Mouse (Mus musculus) forebrain, embryonic 11.5 days (tissue): ENCODE results near the gene Gm20388. TPM values are rescaled to one million over a fixed set of nuclear protein-coding genes. Genes with fewer than 3 reads are reported as not detected.
"Not testable (repeated sequence)": the region's sequence is repeated elsewhere in the genome, so short reads cannot be mapped to it uniquely, and the experiment has no call there.

Experiments used
- ATAC-seq: fragments of 200-750 bp; cut with Nextera tagmentation; replicated peaks from 2 replicates; pipeline ENCODE4 v1.8.0; 2017; ENCODE audit warnings: moderate TSS enrichment; ENCODE audit not compliant: low FRiP score
- DNase-seq: peaks from one replicate; pipeline ENCODE4 v3.0.0-alpha.2; 2017; ENCODE audit warnings: low spot score
- H3K27ac ChIP-seq: fragments of 300-500 bp; sonication (generic); 2 replicates; pipeline ENCODE4 v1.5.1; 2014; ENCODE audit warnings: low read depth, low read length
- H3K27me3 ChIP-seq: fragments of 300-500 bp; sonication (generic); 2 replicates; pipeline ENCODE4 v1.6.1; 2014; ENCODE audit warnings: mild to moderate bottlenecking, low read length, mixed read lengths; ENCODE audit not compliant: control insufficient read depth, insufficient read depth
- H3K36me3 ChIP-seq: fragments of 300-500 bp; sonication (generic); 2 replicates; pipeline ENCODE4 v1.6.1; 2014; ENCODE audit warnings: mild to moderate bottlenecking, low read length, moderate library complexity, mixed read lengths; ENCODE audit not compliant: control insufficient read depth, insufficient read depth
- H3K4me1 ChIP-seq: fragments of 300-500 bp; sonication (generic); replicated peaks from 2 replicates; pipeline ENCODE4 v1.6.1; 2014; ENCODE audit warnings: low read length, mixed read lengths; ENCODE audit not compliant: control insufficient read depth, insufficient read depth
- H3K4me2 ChIP-seq: fragments of 300-500 bp; sonication (generic); 2 replicates; pipeline ENCODE4 v1.6.1; 2014; ENCODE audit warnings: low read depth, mild to moderate bottlenecking, low read length, moderate library complexity, mixed read lengths; ENCODE audit not compliant: severe bottlenecking
- H3K4me3 ChIP-seq: fragments of 300-500 bp; sonication (generic); 2 replicates; pipeline ENCODE4 v1.5.1; 2014; ENCODE audit warnings: low read depth, low read length
- H3K9ac ChIP-seq: fragments of 300-500 bp; sonication (generic); 2 replicates; pipeline ENCODE4 v1.6.1; 2014; ENCODE audit warnings: low read length
- H3K9me3 ChIP-seq: fragments of 300-500 bp; sonication (generic); 2 replicates; pipeline ENCODE4 v1.6.1; 2016; ENCODE audit warnings: low read length, mixed read lengths; ENCODE audit not compliant: control insufficient read depth
- whole genome bisulfite sequencing: fragments of 180-500 bp; shearing (Covaris S2); extraction: QIAGEN DNeasy Blood & Tissue Kit; methylation state at CpG from one replicate; pipeline ENCODE4 v1.1.7; 2014; 5-methylcytosine and 5-hydroxymethylcytosine counted together
- polyA plus RNA-seq: library from polyadenylated mRNA; unstranded; fragments of >200 nt; fragmentation: Nextera tagmentation; extraction: Ambion mirVana; gene quantifications from 2 replicates; pipeline ENCODE4 v1.2.1, GENCODE M21; 2014

Gm20388 gene
- polyA plus RNA-seq, 1 experiment from 2014 or later = not detected

DNA sequence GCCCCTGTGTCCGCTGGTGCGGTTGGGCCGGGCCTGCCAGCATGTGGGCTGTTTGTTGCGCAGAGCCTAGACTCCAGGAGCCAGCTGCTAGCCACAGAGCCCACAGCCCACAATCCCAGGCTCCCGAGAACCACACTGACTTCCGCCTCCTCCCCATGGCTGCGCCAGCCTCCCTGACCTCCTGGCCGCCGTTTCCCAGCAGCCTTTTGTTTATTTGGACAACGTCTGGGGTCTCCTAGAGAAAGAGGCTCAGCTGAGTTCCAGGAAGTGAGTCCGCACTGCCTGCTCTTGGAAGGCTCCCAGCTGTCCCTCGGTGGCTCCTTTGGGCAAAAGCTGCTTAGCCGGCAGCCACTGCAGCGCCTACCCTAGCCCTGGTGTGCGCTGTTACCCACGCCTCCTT is 1754.7 kb downstream of the Gm20388 start:
- Histone ChIP-seq H3K27me3 (peaks cover 2% of the 10 kb centered on the region; the same call in 1 of the 2 replicates), H3K4me3 (no peak overlapping the region), H3K27ac (peak overlapping the region; percentile 19; the same call in 1 of the 2 replicates), H3K4me1 (peaks cover 7% of the 10 kb centered on the region), H3K9me3 (no peaks in the 10 kb centered on the region), H3K4me2 (peak overlapping the region; percentile 41; the same call in 1 of the 2 replicates), H3K9ac (peak overlapping the region; percentile 39), H3K36me3 (no peaks in the 10 kb centered on the region)
- WGBS = 7% methylated on average over 16 of the region's 16 CpGs
- DNase-seq = peak; percentile 74
- ATAC-seq = peak; percentile 51; the same call in 1 of the 2 replicates

DNA sequence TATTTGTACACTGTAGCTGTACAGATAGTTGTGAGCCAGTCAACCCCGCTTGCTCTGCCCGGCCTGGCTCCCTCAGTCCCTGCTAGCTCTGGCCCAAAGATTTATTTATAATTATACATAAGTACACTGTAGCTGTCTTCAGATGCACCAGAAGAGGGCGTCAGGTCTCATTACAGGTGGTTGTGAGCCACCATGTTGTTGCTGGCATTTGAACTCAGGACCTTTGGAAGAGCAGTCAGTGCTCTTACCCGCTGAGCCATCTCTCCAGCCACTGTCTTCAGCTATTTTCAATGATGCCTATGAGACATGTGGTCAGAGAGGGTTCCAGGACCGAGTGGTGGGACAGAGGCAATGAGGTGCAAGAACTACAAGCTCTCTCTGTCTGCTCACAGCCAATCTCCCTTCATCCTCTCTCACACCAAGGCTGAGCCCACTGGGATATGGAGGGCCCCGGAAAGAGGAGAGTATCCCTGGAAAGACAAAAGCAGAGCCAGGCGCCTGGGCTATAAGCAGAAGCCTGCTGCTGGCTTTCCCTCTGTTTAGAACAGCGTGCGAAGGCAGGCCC is 1757.4 kb downstream of the Gm20388 start:
- H3K9me3 ChIP-seq, H3K4me2 ChIP-seq, ATAC-seq, DNase-seq, H3K4me1 ChIP-seq, H3K36me3 ChIP-seq, H3K27me3 ChIP-seq, H3K9ac ChIP-seq, H3K4me3 ChIP-seq, H3K27ac ChIP-seq: not testable (repeated sequence)
- WGBS = 75% methylated on average over 9 of the region's 9 CpGs

DNA sequence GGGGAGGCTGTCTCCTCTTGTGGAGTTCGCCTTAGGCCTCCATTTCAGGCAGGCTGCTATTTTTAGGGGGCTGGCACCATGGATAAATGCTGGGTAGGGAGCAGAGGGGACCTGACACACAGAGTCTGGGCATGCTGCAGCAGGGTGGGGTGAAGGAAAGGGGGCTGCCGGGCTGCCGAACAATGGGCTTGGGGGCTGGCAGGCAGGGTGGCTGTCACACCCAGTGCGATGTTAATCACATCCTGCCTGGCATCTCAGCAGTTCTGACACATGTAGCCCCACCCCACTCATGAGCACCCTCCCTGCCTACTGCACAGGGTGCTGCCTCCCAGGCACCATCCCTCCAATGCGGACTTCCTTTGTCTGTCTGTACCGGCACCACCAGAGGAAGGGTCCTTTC is 1757.9 kb downstream of the Gm20388 start:
- no peak overlapping the region for H3K27ac ChIP-seq
- H3K27me3 ChIP-seq = peaks cover 2% of the 10 kb centered on the region; the same call in 1 of the 2 replicates
- WGBS = 43% methylated on average over 6 of the region's 6 CpGs
- no peak overlapping the region for H3K4me2 ChIP-seq
- H3K9ac ChIP-seq = no peak overlapping the region
- no peak for DNase-seq
- ATAC-seq = no peak
- H3K36me3 ChIP-seq = no peaks in the 10 kb centered on the region
- H3K9me3 ChIP-seq = no peaks in the 10 kb centered on the region
- peaks cover 7% of the 10 kb centered on the region for H3K4me1 ChIP-seq
- no peak overlapping the region for H3K4me3 ChIP-seq

DNA sequence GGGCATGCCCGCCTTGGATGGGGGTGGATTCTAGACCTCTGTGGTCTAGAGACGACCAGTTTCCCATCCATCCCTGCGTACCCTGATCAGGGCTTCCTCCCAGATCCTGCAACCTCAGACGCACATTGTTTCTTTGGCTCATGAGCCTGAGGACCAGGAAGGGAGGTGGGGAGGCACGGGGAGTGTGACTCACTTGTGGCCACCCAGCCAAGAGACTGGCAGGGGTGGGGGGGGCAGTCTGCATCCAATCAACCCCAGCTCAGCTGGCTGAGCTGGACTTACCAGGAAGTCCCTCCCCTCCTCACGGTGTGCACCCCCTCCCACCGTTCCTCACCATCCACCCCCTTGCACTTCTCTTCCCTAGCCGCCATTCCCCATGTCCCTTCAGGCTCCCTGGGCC is 1758.6 kb downstream of the Gm20388 start:
- H3K9ac ChIP-seq = no peak overlapping the region
- peaks cover 7% of the 10 kb centered on the region for H3K4me1 ChIP-seq
- DNase-seq = no peak
- no peak overlapping the region for H3K27ac ChIP-seq
- H3K4me3 ChIP-seq = no peak overlapping the region
- H3K9me3 ChIP-seq = no peaks in the 10 kb centered on the region
- H3K4me2 ChIP-seq = no peak overlapping the region
- 22% methylated on average over 8 of the region's 8 CpGs for WGBS
- H3K27me3 ChIP-seq = peaks cover 2% of the 10 kb centered on the region; the same call in 1 of the 2 replicates
- no peaks in the 10 kb centered on the region for H3K36me3 ChIP-seq
- no peak for ATAC-seq

DNA sequence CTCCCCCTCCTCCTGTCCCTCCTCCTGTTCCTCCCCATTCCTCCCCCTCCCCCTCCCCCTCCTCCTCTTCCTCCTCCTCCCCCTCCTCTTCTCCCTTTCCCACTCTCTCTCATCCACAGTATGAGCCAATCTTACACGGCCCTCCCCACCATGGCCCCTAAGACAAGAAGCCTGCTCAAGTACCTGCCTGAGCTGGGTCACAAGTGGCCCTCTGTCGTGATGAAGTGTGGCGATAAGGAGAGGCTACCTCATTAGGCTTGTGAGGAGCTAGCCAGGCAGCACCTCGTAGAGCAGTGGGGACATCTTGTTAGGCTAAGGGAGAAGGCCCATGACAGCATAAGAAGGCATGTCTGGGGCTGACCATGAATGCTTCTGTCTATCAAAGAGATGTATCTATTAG is 1762.5 kb downstream of the Gm20388 start:
- no peaks in the 10 kb centered on the region for H3K36me3 ChIP-seq
- 59% methylated on average over 4 of the region's 4 CpGs for WGBS

DNA sequence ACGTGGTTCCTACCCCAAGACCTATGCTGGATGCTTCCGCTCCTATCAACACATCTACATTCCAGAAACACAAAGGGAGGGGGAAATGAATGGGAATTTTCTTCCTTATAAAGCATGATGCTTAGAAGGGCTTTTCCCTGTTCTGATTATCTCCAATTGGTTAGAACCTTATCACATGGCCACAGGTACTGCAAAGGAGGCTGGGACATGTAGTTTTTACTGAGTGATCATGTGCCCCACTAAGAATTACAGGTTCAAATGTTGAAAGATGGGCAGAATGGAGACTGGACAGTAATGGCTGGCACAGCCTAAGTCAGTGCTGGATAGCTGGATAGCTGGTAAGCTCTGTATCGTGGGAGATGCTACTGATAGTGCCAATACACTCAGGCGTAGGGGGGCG is 1763.3 kb downstream of the Gm20388 start:
- Histone ChIP-seq H3K27me3 (peaks cover 2% of the 10 kb centered on the region; the same call in 1 of the 2 replicates), H3K36me3 (no peaks in the 10 kb centered on the region), H3K4me2 (no peak overlapping the region), H3K9me3 (no peaks in the 10 kb centered on the region), H3K4me3 (no peak overlapping the region), H3K27ac (no peak overlapping the region), H3K4me1 (peaks cover 2% of the 10 kb centered on the region; the same call in 1 of the 2 replicates), H3K9ac (no peak overlapping the region)
- WGBS = 80% methylated on average over 5 of the region's 5 CpGs
- 0 out of 2 replicates have a peak, but pooled peaks have one; percentile 39 for ATAC-seq
- DNase-seq = no peak

More for the DNA sequence above, 1762.5 kb downstream of the Gm20388 start:
- H3K9ac ChIP-seq = no peak overlapping the region
- H3K4me3 ChIP-seq = no peak overlapping the region
- no peak overlapping the region for H3K27ac ChIP-seq
- ATAC-seq (no peak), DNase-seq (no peak)
- H3K27me3 ChIP-seq = peaks cover 2% of the 10 kb centered on the region; the same call in 1 of the 2 replicates
- no peak overlapping the region for H3K4me2 ChIP-seq
- no peaks in the 10 kb centered on the region for H3K9me3 ChIP-seq
- H3K4me1 ChIP-seq = peaks cover 4% of the 10 kb centered on the region; the same call in 1 of the 2 replicates

DNA sequence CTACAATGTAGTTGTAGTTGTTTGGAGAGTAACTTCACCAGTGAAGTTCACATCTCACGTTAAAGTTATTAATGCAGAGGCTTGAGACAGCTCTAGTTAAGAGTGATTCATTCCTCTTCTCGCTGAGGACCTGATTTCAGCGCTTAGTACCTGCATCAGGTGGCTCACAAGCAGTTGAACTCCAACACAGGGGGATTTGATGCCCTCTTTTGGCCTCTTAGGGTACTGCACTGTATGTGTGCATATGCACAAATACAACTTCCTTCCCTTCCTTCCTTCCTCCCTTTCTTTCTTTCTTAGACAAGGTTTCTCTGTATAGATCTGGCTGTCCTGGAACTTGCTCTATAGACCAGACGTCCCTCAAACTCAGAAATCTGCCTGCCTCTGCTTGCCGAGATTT is 1763.9 kb downstream of the Gm20388 start:
- no peaks in the 10 kb centered on the region for H3K36me3 ChIP-seq
- no peak overlapping the region for H3K4me2 ChIP-seq
- H3K9me3 ChIP-seq = no peaks in the 10 kb centered on the region
- no peaks in the 10 kb centered on the region for H3K27me3 ChIP-seq
- no peaks in the 10 kb centered on the region for H3K4me1 ChIP-seq
- 61% methylated on average over 5 of the region's 5 CpGs for WGBS
- no peak for ATAC-seq
- DNase-seq = no peak
- no peak overlapping the region for H3K27ac ChIP-seq
- H3K9ac ChIP-seq = no peak overlapping the region
- H3K4me3 ChIP-seq = no peak overlapping the region

DNA sequence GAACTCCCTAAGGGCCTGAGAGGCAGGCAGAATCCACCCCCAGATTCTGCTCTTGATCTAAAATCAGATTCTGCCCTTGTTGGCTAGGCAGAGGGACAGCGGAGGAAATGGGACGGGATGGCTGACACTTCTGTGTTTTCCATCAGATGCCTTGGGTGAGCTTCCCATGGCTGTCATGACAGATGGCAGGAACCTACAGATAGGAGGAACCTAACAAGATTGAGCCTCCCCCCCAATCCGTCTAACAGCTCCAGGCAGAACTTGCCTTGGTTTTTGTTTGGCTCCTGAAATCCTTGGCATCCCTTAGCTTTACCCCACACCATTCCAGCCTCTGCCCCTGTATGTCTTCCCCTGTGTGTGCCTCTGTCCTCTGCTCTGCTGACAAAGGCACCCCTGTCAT is 1764.5 kb downstream of the Gm20388 start:
- no peak for DNase-seq
- H3K9me3 ChIP-seq = no peaks in the 10 kb centered on the region
- no peak overlapping the region for H3K27ac ChIP-seq
- no peak overlapping the region for H3K4me2 ChIP-seq
- no peak overlapping the region for H3K9ac ChIP-seq
- H3K36me3 ChIP-seq = no peaks in the 10 kb centered on the region
- H3K4me1 ChIP-seq = no peaks in the 10 kb centered on the region
- H3K27me3 ChIP-seq = no peaks in the 10 kb centered on the region
- 86% methylated on average over 3 of the region's 3 CpGs for WGBS
- no peak overlapping the region for H3K4me3 ChIP-seq
- ATAC-seq = no peak

DNA sequence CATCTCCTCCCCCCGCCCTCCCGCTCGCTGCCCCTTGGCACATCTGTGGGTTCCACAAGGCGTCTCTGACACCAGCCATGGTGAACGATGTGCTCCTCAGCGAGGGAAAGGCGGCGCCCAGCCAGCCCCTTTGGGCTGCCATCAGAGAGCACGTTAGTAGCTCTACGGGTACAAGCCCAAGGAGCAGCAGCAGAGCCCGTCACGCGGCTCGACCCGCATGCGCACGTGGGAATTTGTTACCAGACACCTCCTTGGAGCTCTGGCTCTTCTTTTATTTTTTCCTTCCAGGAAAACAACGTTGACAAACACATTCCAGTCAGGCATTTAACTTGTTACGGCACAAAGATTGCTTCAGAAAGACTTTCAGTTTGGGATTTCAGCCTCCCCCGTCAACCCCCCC is 1765.1 kb downstream of the Gm20388 start:
- DNase-seq (no peak), ATAC-seq (no peak)
- Histone ChIP-seq H3K4me1 (no peaks in the 10 kb centered on the region), H3K9ac (no peak overlapping the region), H3K4me2 (no peak overlapping the region), H3K9me3 (no peaks in the 10 kb centered on the region), H3K27ac (no peak overlapping the region), H3K36me3 (no peaks in the 10 kb centered on the region), H3K4me3 (no peak overlapping the region), H3K27me3 (no peaks in the 10 kb centered on the region)
- WGBS = 68% methylated on average over 20 of the region's 20 CpGs
